Mouse (Mus musculus): Measurements from ENCODE around the gene Zc3h13. TPM values are rescaled to one million over a fixed set of nuclear protein-coding genes. Genes with fewer than 3 reads are reported as not detected.
A peak's percentile ranks its signal among the peaks of the same experiment; 100 is the strongest.

Zc3h13 gene
- polyA plus RNA-seq, 1 experiment, result 41.9 TPM

- Histone ChIP-seq H3K27ac (ENCODE audit: insufficient read depth, low read length) (no peak overlapping the region), H3K27me3 (ENCODE audit: control insufficient read depth, insufficient read depth, low read length, poor library complexity, severe bottlenecking) (no peaks in the 10 kb centered on the region), H3K9ac (ENCODE audit: low read depth, poor library complexity, severe bottlenecking) (no peak overlapping the region), H3K4me1 (ENCODE audit: control insufficient read depth, insufficient read depth, low read length) (no peaks in the 10 kb centered on the region), H3K36me3 (ENCODE audit: control insufficient read depth, insufficient read depth, low read length, poor library complexity, severe bottlenecking) (peaks cover 7% of the 10 kb centered on the region; the same call in 1 of the 2 replicates), H3K9me3 (replicated peaks; ENCODE audit: control insufficient read depth, insufficient read depth, low read length, poor library complexity, severe bottlenecking) (no peaks in the 10 kb centered on the region), H3K4me3 (ENCODE audit: low read depth, low read length) (no peak overlapping the region)
- peak; percentile 26 for TF ChIP-seq CTCF (IDR thresholded peaks at IDR 0.05; ENCODE audit: low read depth, low read length)
- no peak for TF ChIP-seq POLR2A (IDR thresholded peaks at IDR 0.05; ENCODE audit: insufficient read depth, low read length)
Measured at GRCm38 (mm10) chr14:75330621-75331020, 46.4 kb downstream of the Zc3h13 start.

DNA sequence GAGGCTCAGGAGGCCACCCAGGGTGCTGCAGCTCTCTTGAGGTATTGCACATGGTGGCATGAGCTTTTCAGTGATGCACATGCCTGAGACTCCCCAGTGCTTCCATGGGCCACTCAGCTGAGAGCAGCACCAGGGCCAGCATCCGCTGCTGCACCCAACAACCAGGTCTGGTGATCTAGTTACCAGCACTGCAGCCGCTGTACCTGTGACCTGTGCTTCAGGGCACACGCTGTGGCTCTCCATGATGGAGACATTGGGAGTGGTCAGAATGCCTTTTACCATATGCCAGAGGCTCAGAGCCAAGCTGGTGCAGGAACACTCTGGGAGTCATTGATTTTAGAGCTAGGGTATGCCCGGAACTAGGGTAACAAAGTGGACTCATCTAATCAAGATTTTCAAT, 50.1 kb downstream of the Zc3h13 start:
- Histone ChIP-seq H3K9me3 (replicated peaks; ENCODE audit: control insufficient read depth, insufficient read depth, low read length, poor library complexity, severe bottlenecking) (no peaks in the 10 kb centered on the region), H3K27ac (ENCODE audit: insufficient read depth, low read length) (no peak overlapping the region), H3K36me3 (ENCODE audit: control insufficient read depth, insufficient read depth, low read length, poor library complexity, severe bottlenecking) (peaks cover 14% of the 10 kb centered on the region), H3K27me3 (ENCODE audit: control insufficient read depth, insufficient read depth, low read length, poor library complexity, severe bottlenecking) (no peaks in the 10 kb centered on the region), H3K9ac (ENCODE audit: low read depth, poor library complexity, severe bottlenecking) (no peak overlapping the region), H3K4me1 (ENCODE audit: control insufficient read depth, insufficient read depth, low read length) (no peaks in the 10 kb centered on the region), H3K4me3 (ENCODE audit: low read depth, low read length) (no peak overlapping the region)
- TF ChIP-seq CTCF (IDR thresholded peaks at IDR 0.05; ENCODE audit: low read depth, low read length), result no peak
- TF ChIP-seq EP300 (IDR thresholded peaks at IDR 0.05; ENCODE audit: insufficient read depth, low read depth, low read length), result no peak
- TF ChIP-seq POLR2A (IDR thresholded peaks at IDR 0.05; ENCODE audit: insufficient read depth, low read length), result no peak

DNA sequence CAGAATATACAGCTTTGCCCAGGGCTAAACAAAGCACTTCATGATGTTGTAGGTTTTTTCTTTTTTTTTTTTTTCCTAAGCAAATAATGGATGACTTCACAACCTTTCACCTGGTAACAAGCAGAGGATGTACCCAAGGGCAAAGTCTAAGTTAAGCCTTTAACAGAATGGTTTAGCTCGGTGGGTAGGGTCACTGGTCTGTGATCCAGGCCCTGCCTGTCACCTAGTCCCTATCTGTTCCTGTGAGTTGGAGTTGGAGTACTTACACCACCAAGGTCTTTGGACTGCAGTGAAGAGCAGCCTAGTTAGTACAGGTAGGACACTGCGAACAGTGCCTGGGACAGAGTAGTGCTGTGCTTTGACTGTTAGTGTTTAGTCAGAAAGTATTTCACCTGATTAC, 53.7 kb downstream of the Zc3h13 start:
- Histone ChIP-seq H3K9me3 (replicated peaks; ENCODE audit: control insufficient read depth, insufficient read depth, low read length, poor library complexity, severe bottlenecking) (no peaks in the 10 kb centered on the region), H3K4me3 (ENCODE audit: low read depth, low read length) (no peak overlapping the region), H3K27ac (ENCODE audit: insufficient read depth, low read length) (no peak overlapping the region), H3K27me3 (ENCODE audit: control insufficient read depth, insufficient read depth, low read length, poor library complexity, severe bottlenecking) (no peaks in the 10 kb centered on the region), H3K9ac (ENCODE audit: low read depth, poor library complexity, severe bottlenecking) (no peak overlapping the region), H3K36me3 (ENCODE audit: control insufficient read depth, insufficient read depth, low read length, poor library complexity, severe bottlenecking) (peaks cover 7% of the 10 kb centered on the region), H3K4me1 (ENCODE audit: control insufficient read depth, insufficient read depth, low read length) (no peaks in the 10 kb centered on the region)
- no peak for TF ChIP-seq CTCF (IDR thresholded peaks at IDR 0.05; ENCODE audit: low read depth, low read length)
- TF ChIP-seq EP300 (IDR thresholded peaks at IDR 0.05; ENCODE audit: insufficient read depth, low read depth, low read length), result no peak
- no peak for TF ChIP-seq POLR2A (IDR thresholded peaks at IDR 0.05; ENCODE audit: insufficient read depth, low read length)

- no peak for TF ChIP-seq EP300 (IDR thresholded peaks at IDR 0.05; ENCODE audit: insufficient read depth, low read depth, low read length)
- TF ChIP-seq CTCF (IDR thresholded peaks at IDR 0.05; ENCODE audit: low read depth, low read length), result no peak
- TF ChIP-seq POLR2A (IDR thresholded peaks at IDR 0.05; ENCODE audit: insufficient read depth, low read length), result no peak
- Histone ChIP-seq H3K9me3 (replicated peaks; ENCODE audit: control insufficient read depth, insufficient read depth, low read length, poor library complexity, severe bottlenecking) (no peaks in the 10 kb centered on the region), H3K27ac (ENCODE audit: insufficient read depth, low read length) (no peak overlapping the region)
Measured at GRCm38 (mm10) chr14:75346041-75346440, 61.9 kb downstream of the Zc3h13 start.

DNA sequence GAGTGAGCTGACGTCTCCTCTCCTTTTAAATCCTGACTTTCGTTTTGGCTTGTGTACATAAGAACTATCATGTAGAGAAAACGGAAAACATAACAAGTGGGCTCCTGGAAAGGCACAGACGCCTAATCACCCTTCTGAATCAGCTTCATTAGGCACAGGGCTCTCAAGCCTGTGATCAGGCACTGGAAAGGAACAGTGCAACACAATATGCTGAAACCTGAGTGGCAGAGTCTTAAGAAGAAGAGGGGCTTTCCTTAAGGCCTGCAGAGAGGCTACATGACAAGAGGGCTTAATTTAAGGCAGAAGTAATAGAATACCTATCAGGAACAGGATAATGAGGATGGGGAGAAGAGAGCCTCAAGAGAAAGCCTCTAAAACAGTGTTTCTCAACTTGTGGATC, 67.5 kb downstream of the Zc3h13 start:
- no peak overlapping the region for H3K9ac ChIP-seq (ENCODE audit: low read depth, poor library complexity, severe bottlenecking)
- H3K9me3 ChIP-seq (replicated peaks; ENCODE audit: control insufficient read depth, insufficient read depth, low read length, poor library complexity, severe bottlenecking), result no peaks in the 10 kb centered on the region
- no peak overlapping the region for H3K4me3 ChIP-seq (ENCODE audit: low read depth, low read length)
- TF ChIP-seq CTCF (IDR thresholded peaks at IDR 0.05; ENCODE audit: low read depth, low read length) (no peak), POLR2A (IDR thresholded peaks at IDR 0.05; ENCODE audit: insufficient read depth, low read length) (no peak), EP300 (IDR thresholded peaks at IDR 0.05; ENCODE audit: insufficient read depth, low read depth, low read length) (no peak)
- no peaks in the 10 kb centered on the region for H3K27me3 ChIP-seq (ENCODE audit: control insufficient read depth, insufficient read depth, low read length, poor library complexity, severe bottlenecking)
- no peaks in the 10 kb centered on the region for H3K4me1 ChIP-seq (ENCODE audit: control insufficient read depth, insufficient read depth, low read length)
- no peak overlapping the region for H3K27ac ChIP-seq (ENCODE audit: insufficient read depth, low read length)
- no peaks in the 10 kb centered on the region for H3K36me3 ChIP-seq (ENCODE audit: control insufficient read depth, insufficient read depth, low read length, poor library complexity, severe bottlenecking)

More at GRCm38 (mm10) chr14:75346041-75346440, 61.9 kb downstream of the Zc3h13 start:
- no peaks in the 10 kb centered on the region for H3K27me3 ChIP-seq (ENCODE audit: control insufficient read depth, insufficient read depth, low read length, poor library complexity, severe bottlenecking)
- H3K4me3 ChIP-seq (ENCODE audit: low read depth, low read length), result no peak overlapping the region
- H3K4me1 ChIP-seq (ENCODE audit: control insufficient read depth, insufficient read depth, low read length), result no peaks in the 10 kb centered on the region
- H3K36me3 ChIP-seq (ENCODE audit: control insufficient read depth, insufficient read depth, low read length, poor library complexity, severe bottlenecking), result no peaks in the 10 kb centered on the region
- no peak overlapping the region for H3K9ac ChIP-seq (ENCODE audit: low read depth, poor library complexity, severe bottlenecking)

DNA sequence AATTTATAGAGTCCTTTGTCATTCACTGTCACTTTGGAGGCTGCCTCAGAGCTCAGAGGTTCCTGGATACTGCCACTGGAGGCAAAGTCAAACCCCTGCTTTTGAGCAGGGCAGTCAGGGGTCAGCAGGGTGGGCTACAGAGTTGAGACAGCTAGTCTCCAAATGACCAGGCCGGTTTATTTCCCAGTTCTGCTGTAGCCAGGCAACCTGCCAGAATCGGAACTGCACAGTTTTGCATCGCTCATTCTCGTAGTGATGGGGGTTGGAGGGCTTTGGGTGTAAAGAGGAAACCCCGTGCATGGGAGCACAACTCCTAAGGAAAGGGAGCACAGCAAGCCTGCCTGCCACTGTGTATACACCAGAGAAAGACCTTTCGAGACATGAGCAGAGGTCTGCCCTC, 79.1 kb downstream of the Zc3h13 start:
- Histone ChIP-seq H3K36me3 (ENCODE audit: control insufficient read depth, insufficient read depth, low read length, poor library complexity, severe bottlenecking) (no peaks in the 10 kb centered on the region), H3K27me3 (ENCODE audit: control insufficient read depth, insufficient read depth, low read length, poor library complexity, severe bottlenecking) (no peaks in the 10 kb centered on the region), H3K9me3 (replicated peaks; ENCODE audit: control insufficient read depth, insufficient read depth, low read length, poor library complexity, severe bottlenecking) (no peaks in the 10 kb centered on the region), H3K4me1 (ENCODE audit: control insufficient read depth, insufficient read depth, low read length) (no peaks in the 10 kb centered on the region), H3K4me3 (ENCODE audit: low read depth, low read length) (no peak overlapping the region), H3K27ac (ENCODE audit: insufficient read depth, low read length) (no peak overlapping the region), H3K9ac (ENCODE audit: low read depth, poor library complexity, severe bottlenecking) (no peak overlapping the region)
- TF ChIP-seq EP300 (IDR thresholded peaks at IDR 0.05; ENCODE audit: insufficient read depth, low read depth, low read length), result no peak
- no peak for TF ChIP-seq CTCF (IDR thresholded peaks at IDR 0.05; ENCODE audit: low read depth, low read length)
- no peak for TF ChIP-seq POLR2A (IDR thresholded peaks at IDR 0.05; ENCODE audit: insufficient read depth, low read length)
